Mouse (Mus musculus) MEL-GATA-1-ER (cell line): ENCODE data around the gene Thbs3.
"Not testable (repeated sequence)": the region's sequence is repeated elsewhere in the genome, so short reads cannot be mapped to it uniquely, and the experiment has no call there.

Experiments
- DNase-seq: peaks from one replicate; pipeline ENCODE4 v3.0.0-alpha.2; 2012; ENCODE audit warnings: low read depth; ENCODE audit errors: extremely low read depth

The Thbs3 gene

GRCm38 (mm10) chr3:89195979-89196877, 18.8 kb upstream of the Thbs3 start:
- peak; percentile 93 for DNase-seq

GRCm38 (mm10) chr3:89199839-89200238, 15.1 kb upstream of the Thbs3 start:
- no peak for DNase-seq

GRCm38 (mm10) chr3:89202253-89203141, 12.5 kb upstream of the Thbs3 start, which contains the start of gene Gba:
Gene Gba, plus strand, starts transcription at chr3:89202928.
- peak; percentile 95 for DNase-seq

GRCm38 (mm10) chr3:89203142-89203514, 11.9 kb upstream of the Thbs3 start:
- DNase-seq: no peak

- no peak for DNase-seq
These were observed 8.9 kb upstream of the Thbs3 start for GRCm38 (mm10) chr3:89206079-89206478.

- DNase-seq: no peak
These were observed 8.3 kb upstream of the Thbs3 start for GRCm38 (mm10) chr3:89206695-89207094.

- no peak for DNase-seq
These were observed 6.8 kb upstream of the Thbs3 start for GRCm38 (mm10) chr3:89208075-89208657.

GRCm38 (mm10) chr3:89208736-89209135, 6.2 kb upstream of the Thbs3 start:
- no peak for DNase-seq

GRCm38 (mm10) chr3:89209731-89210130, 5.2 kb upstream of the Thbs3 start:
- DNase-seq: no peak

GRCm38 (mm10) chr3:89210162-89210561, 4.8 kb upstream of the Thbs3 start:
- DNase-seq: no peak

- DNase-seq: no peak
These were observed 4.2 kb upstream of the Thbs3 start for GRCm38 (mm10) chr3:89210731-89211130.

GRCm38 (mm10) chr3:89213803-89214530, 1.0 kb upstream of the Thbs3 start:
- peak; percentile 86 for DNase-seq

GRCm38 (mm10) chr3:89215853-89216252, 873 bp downstream of the Thbs3 start:
- DNase-seq: peak; percentile 87

GRCm38 (mm10) chr3:89216407-89216806, 1.4 kb downstream of the Thbs3 start:
- not testable (repeated sequence) for DNase-seq

- no peak for DNase-seq
These were observed 3.3 kb downstream of the Thbs3 start for GRCm38 (mm10) chr3:89218271-89218670.

GRCm38 (mm10) chr3:89219546-89219945, 4.6 kb downstream of the Thbs3 start:
- DNase-seq: no peak

- DNase-seq: no peak
These were observed 6.2 kb downstream of the Thbs3 start for GRCm38 (mm10) chr3:89221167-89221566.

GRCm38 (mm10) chr3:89224796-89225195, 9.8 kb downstream of the Thbs3 start:
- DNase-seq: no peak

GRCm38 (mm10) chr3:89225321-89225815, 10.4 kb downstream of the Thbs3 start:
- no peak for DNase-seq

GRCm38 (mm10) chr3:89225918-89226317, 10.9 kb downstream of the Thbs3 start:
- no peak for DNase-seq

GRCm38 (mm10) chr3:89226361-89226760, 11.4 kb downstream of the Thbs3 start:
- no peak for DNase-seq
